Mouse (Mus musculus) forebrain, embryonic 14.5 days (tissue): ENCODE results near the gene Ppm1b. TPM values are rescaled to one million over a fixed set of nuclear protein-coding genes. Genes with fewer than 3 reads are reported as not detected.

Source experiments
- ATAC-seq: fragments of 200-750 bp; cut with Nextera tagmentation; 2 replicates; pipeline ENCODE4 v1.8.0; 2017; ENCODE audit warnings: mild to moderate bottlenecking, moderate library complexity
- DNase-seq: peaks from one replicate; pipeline ENCODE4 v3.0.0-alpha.2; 2015; ENCODE audit warnings: low spot score
- H3K27ac ChIP-seq: fragments of 300-500 bp; sonication (generic); 2 replicates; pipeline ENCODE4 v1.5.1; 2014; ENCODE audit warnings: low read depth, mild to moderate bottlenecking, control low read depth, low read length, moderate library complexity
- H3K27me3 ChIP-seq: fragments of 300-500 bp; sonication (generic); replicated peaks from 2 replicates; pipeline ENCODE4 v1.6.1; 2014; ENCODE audit warnings: low read length, control low read depth, mixed read lengths; ENCODE audit not compliant: control insufficient read depth, insufficient read depth
- H3K36me3 ChIP-seq: fragments of 300-500 bp; sonication (generic); 2 replicates; pipeline ENCODE4 v1.6.1; 2014; ENCODE audit warnings: low read length, control low read depth; ENCODE audit not compliant: control insufficient read depth, insufficient read depth
- H3K4me1 ChIP-seq: fragments of 300-500 bp; sonication (generic); 2 replicates; pipeline ENCODE4 v1.6.1; 2014; ENCODE audit warnings: antibody characterized with exemption, low read length, control low read depth; ENCODE audit not compliant: control insufficient read depth, insufficient read depth
- H3K4me2 ChIP-seq: fragments of 300-500 bp; sonication (generic); 2 replicates; pipeline ENCODE4 v1.6.1; 2014; ENCODE audit warnings: mild to moderate bottlenecking, control low read depth, low read length
- H3K4me3 ChIP-seq: fragments of 300-500 bp; sonication (generic); 2 replicates; pipeline ENCODE4 v1.5.1; 2014; ENCODE audit warnings: low read depth, low read length, control low read depth
- H3K9ac ChIP-seq: fragments of 300-500 bp; sonication (generic); 2 replicates; pipeline ENCODE4 v1.6.1; 2014; ENCODE audit warnings: mild to moderate bottlenecking, low read length, control low read depth, moderate library complexity
- H3K9me3 ChIP-seq: fragments of 300-500 bp; sonication (generic); replicated peaks from 2 replicates; pipeline ENCODE4 v1.6.1; 2016; ENCODE audit warnings: low read length, control low read depth, mixed read lengths; ENCODE audit not compliant: control insufficient read depth
- WGBS: fragments of 180-500 bp; shearing (Covaris S2); extraction: QIAGEN DNeasy Blood & Tissue Kit; methylation state at CpG from one replicate; pipeline ENCODE4 v1.1.7; 2014; 5-methylcytosine and 5-hydroxymethylcytosine counted together
- polyA plus RNA-seq: library from polyadenylated mRNA; unstranded; fragments of >200 nt; fragmentation: Nextera tagmentation; extraction: Ambion mirVana; gene quantifications from 2 replicates; pipeline ENCODE4 v1.2.1, GENCODE M21; 2014

The Ppm1b gene
- polyA plus RNA-seq, 1 experiment from 2014 or later, result 73.9 TPM

- H3K27ac ChIP-seq, result no peak overlapping the region
- H3K9ac ChIP-seq, result no peak overlapping the region
- no peaks in the 10 kb centered on the region for H3K36me3 ChIP-seq
- H3K4me1 ChIP-seq, result no peaks in the 10 kb centered on the region
- H3K4me2 ChIP-seq, result no peak overlapping the region
- no peak overlapping the region for H3K4me3 ChIP-seq
- 0 out of 2 replicates have a peak, but pooled peaks cover 2% of the 10 kb centered on the region for H3K9me3 ChIP-seq
- DNase-seq (no peak), ATAC-seq (no peak)
- 90% methylated on average over 5 of the region's 5 CpGs for whole genome bisulfite sequencing
- no peaks in the 10 kb centered on the region for H3K27me3 ChIP-seq
Measured at GRCm38 (mm10) chr17:84936809-84937208, 19.7 kb upstream of the Ppm1b start.

- Histone ChIP-seq H3K27me3 (no peaks in the 10 kb centered on the region), H3K27ac (no peak overlapping the region), H3K36me3 (no peaks in the 10 kb centered on the region), H3K4me2 (no peak overlapping the region), H3K9ac (no peak overlapping the region), H3K4me1 (no peaks in the 10 kb centered on the region), H3K4me3 (no peak overlapping the region), H3K9me3 (0 out of 2 replicates have a peak, but pooled peaks cover 2% of the 10 kb centered on the region)
- DNase-seq (no peak), ATAC-seq (no peak)
- 93% methylated on average over 7 of the region's 7 CpGs for WGBS
Measured at GRCm38 (mm10) chr17:84937220-84937619, 19.3 kb upstream of the Ppm1b start.

- 0 out of 2 replicates have a peak, but pooled peaks cover 2% of the 10 kb centered on the region for H3K9me3 ChIP-seq
- no peak overlapping the region for H3K4me2 ChIP-seq
- H3K27ac ChIP-seq, result no peak overlapping the region
- no peak overlapping the region for H3K4me3 ChIP-seq
- DNase-seq, result no peak
- H3K4me1 ChIP-seq, result no peaks in the 10 kb centered on the region
- ATAC-seq, result no peak
- WGBS, result 92% methylated on average over 4 of the region's 4 CpGs
- no peaks in the 10 kb centered on the region for H3K36me3 ChIP-seq
- no peak overlapping the region for H3K9ac ChIP-seq
- no peaks in the 10 kb centered on the region for H3K27me3 ChIP-seq
Measured at GRCm38 (mm10) chr17:84938215-84938614, 18.3 kb upstream of the Ppm1b start.

GRCm38 (mm10) chr17:84940017-84940731, 16.4 kb upstream of the Ppm1b start:
- H3K9ac ChIP-seq, result no peak overlapping the region
- no peak for DNase-seq
- 0 out of 2 replicates have a peak, but pooled peaks cover 2% of the 10 kb centered on the region for H3K9me3 ChIP-seq
- 89% methylated on average over 9 of the region's 9 CpGs for WGBS
- H3K27ac ChIP-seq, result no peak overlapping the region
- H3K4me1 ChIP-seq, result no peaks in the 10 kb centered on the region
- no peak overlapping the region for H3K4me2 ChIP-seq
- H3K27me3 ChIP-seq, result no peaks in the 10 kb centered on the region
- no peaks in the 10 kb centered on the region for H3K36me3 ChIP-seq
- ATAC-seq, result no peak
- H3K4me3 ChIP-seq, result no peak overlapping the region

- Histone ChIP-seq H3K4me1 (no peaks in the 10 kb centered on the region), H3K9me3 (0 out of 2 replicates have a peak, but pooled peaks cover 2% of the 10 kb centered on the region), H3K9ac (no peak overlapping the region), H3K36me3 (no peaks in the 10 kb centered on the region), H3K4me2 (no peak overlapping the region), H3K4me3 (no peak overlapping the region), H3K27me3 (no peaks in the 10 kb centered on the region), H3K27ac (no peak overlapping the region)
- DNase-seq, result no peak
- WGBS, result 89% methylated on average over 13 of the region's 13 CpGs
- no peak for ATAC-seq
Measured at GRCm38 (mm10) chr17:84941291-84941868, 15.2 kb upstream of the Ppm1b start.

GRCm38 (mm10) chr17:84942358-84943032, 14.0 kb upstream of the Ppm1b start:
- ATAC-seq (no peak), DNase-seq (no peak)
- Histone ChIP-seq H3K9me3 (0 out of 2 replicates have a peak, but pooled peaks cover 2% of the 10 kb centered on the region), H3K4me2 (no peak overlapping the region), H3K36me3 (no peaks in the 10 kb centered on the region), H3K27ac (no peak overlapping the region), H3K4me3 (no peak overlapping the region), H3K9ac (no peak overlapping the region), H3K27me3 (no peaks in the 10 kb centered on the region), H3K4me1 (no peaks in the 10 kb centered on the region)
- 92% methylated on average over 10 of the region's 10 CpGs for WGBS

- H3K4me1 ChIP-seq, result no peaks in the 10 kb centered on the region
- H3K9ac ChIP-seq, result no peak overlapping the region
- H3K27me3 ChIP-seq, result no peaks in the 10 kb centered on the region
- 79% methylated on average over 2 of the region's 2 CpGs for WGBS
- ATAC-seq (no peak), DNase-seq (no peak)
- 0 out of 2 replicates have a peak, but pooled peaks cover 2% of the 10 kb centered on the region for H3K9me3 ChIP-seq
- H3K4me3 ChIP-seq, result no peak overlapping the region
- H3K36me3 ChIP-seq, result no peaks in the 10 kb centered on the region
- no peak overlapping the region for H3K27ac ChIP-seq
- no peak overlapping the region for H3K4me2 ChIP-seq
Measured at GRCm38 (mm10) chr17:84943033-84943393, 13.5 kb upstream of the Ppm1b start.

- H3K4me3 ChIP-seq, result no peak overlapping the region
- H3K4me2 ChIP-seq, result no peak overlapping the region
- no peaks in the 10 kb centered on the region for H3K9me3 ChIP-seq
- no peak overlapping the region for H3K27ac ChIP-seq
- no peak for ATAC-seq
- WGBS, result 88% methylated on average over 6 of the region's 6 CpGs
- no peaks in the 10 kb centered on the region for H3K4me1 ChIP-seq
- H3K36me3 ChIP-seq, result no peaks in the 10 kb centered on the region
- no peak overlapping the region for H3K9ac ChIP-seq
- DNase-seq, result no peak
- H3K27me3 ChIP-seq, result no peaks in the 10 kb centered on the region
Measured at GRCm38 (mm10) chr17:84944348-84944747, 12.2 kb upstream of the Ppm1b start.

- no peak for DNase-seq
- H3K9me3 ChIP-seq, result no peaks in the 10 kb centered on the region
- no peaks in the 10 kb centered on the region for H3K36me3 ChIP-seq
- 97% methylated on average over 5 of the region's 5 CpGs for WGBS
- H3K4me3 ChIP-seq, result no peak overlapping the region
- H3K9ac ChIP-seq, result no peak overlapping the region
- H3K4me2 ChIP-seq, result no peak overlapping the region
- no peak for ATAC-seq
- H3K4me1 ChIP-seq, result peaks cover 5% of the 10 kb centered on the region; the same call in 1 of the 2 replicates
- H3K27ac ChIP-seq, result no peak overlapping the region
- no peaks in the 10 kb centered on the region for H3K27me3 ChIP-seq
Measured at GRCm38 (mm10) chr17:84952521-84952920, 4.0 kb upstream of the Ppm1b start.
